Mouse (Mus musculus) gastrocnemius, adult 8-10 months (tissue): ENCODE results near the gene Urb2. TPM values are rescaled to one million over a fixed set of nuclear protein-coding genes. Genes with fewer than 3 reads are reported as not detected.
A peak's percentile ranks its signal among the peaks of the same experiment; 100 is the strongest.

Experiments
- DNase-seq, 2 experiments: peaks; one replicate each; pipeline ENCODE4 v3.0.0; 2022; ENCODE audit warnings: low spot score in 2 of 2
- total RNA-seq, 4 experiments: library from RNA; stranded (reverse); gene quantifications; 2 replicates each; pipeline ENCODE4 v1.2.4; 2022

The Urb2 gene
- total RNA-seq = 1 to 10 TPM; 5.7 to 7.4 (median 6.5) TPM

DNA sequence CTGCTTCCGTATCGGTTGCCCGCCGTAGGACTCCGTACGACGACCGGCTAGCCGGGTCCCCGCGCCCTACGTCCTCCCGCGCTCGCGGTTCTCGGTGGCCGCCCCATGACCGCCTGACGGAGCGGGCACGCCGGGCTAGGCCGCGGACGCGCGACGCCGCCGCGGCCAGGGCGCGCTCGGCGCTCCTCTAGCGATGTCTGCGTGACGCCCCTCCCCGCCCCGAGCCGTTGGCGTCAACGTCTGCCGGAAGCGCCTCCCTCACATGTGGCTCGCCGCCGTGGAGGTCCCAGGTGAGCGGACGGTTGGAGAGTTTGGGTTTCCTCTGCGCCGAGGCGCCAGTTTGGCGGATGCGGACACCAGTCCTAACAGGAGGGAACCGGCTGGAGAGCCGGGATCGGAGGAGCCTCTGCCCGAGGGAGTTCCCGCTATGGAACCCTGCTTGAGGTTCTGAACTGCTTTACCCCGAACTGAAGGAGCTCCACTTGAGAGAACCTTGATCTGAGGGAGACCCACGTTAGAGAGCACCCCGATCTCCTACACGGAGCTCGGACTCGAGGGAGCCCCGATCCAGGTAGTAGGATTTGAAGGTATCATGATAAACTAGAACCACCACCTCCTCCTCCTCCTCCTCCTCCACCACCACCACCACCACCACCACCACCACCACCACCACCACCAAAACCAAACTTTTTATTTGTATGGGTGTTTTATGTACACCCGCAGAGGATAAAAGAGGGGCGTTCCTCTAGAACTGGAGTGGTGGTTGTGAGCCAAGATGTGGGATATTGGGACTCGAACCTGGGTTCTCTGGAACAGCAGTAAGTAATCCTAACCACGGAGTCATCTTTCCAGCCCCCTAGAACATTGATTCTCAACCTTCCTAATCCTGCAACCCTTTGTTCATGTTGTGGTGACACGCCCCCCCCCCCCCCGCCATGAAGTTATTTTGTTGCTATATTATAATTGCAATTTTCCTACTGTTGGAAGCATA, at the start of gene Urb2, which contains the start of gene Taf5l:
Gene Urb2, plus strand, starts transcription at position 272 of the 991 bp plus-strand sequence.
Gene Taf5l, minus strand, starts transcription at position 161 of the 991 bp plus-strand sequence.
- DNase-seq = peak; percentile 87 to 88

DNA sequence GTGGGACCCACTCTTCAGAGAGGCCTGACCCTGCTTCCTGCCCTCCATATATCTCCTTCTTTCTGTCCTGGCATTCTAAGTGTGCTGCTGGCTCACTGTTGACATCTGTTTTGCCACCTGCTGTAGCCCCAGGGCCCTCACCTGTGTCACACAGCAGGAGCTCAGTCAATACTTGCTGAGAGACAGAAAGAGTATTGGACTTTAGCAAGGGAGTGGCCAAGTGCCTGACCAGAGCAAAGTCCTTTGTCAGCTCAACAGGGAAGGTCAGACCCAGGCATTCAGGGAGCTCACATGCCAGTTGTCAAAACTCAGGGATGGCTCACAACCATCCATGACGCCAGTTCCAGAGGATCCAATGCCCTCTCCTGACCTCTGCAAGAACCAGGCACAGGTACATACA, 47.8 kb upstream of the Urb2 start:
- no peak for DNase-seq

DNA sequence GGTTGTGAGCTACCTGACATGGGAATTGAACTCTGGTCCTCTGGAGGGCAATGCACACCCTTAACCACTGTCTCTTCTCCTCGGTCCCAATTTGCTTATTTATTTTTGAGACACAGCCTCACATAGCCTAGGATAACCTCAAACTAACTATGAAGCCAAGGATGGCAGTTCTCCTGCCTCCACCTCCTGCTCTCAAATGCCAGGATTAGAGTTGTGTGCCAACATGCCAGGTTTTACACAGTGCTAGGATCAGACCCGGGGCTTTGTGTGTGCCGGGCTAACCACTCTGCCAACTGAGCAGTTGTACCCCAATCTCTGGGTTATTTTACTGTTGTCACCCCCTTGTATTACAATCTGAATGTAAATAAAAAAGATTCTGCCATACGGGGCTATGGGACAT, 43.8 kb upstream of the Urb2 start:
- DNase-seq = no peak

DNA sequence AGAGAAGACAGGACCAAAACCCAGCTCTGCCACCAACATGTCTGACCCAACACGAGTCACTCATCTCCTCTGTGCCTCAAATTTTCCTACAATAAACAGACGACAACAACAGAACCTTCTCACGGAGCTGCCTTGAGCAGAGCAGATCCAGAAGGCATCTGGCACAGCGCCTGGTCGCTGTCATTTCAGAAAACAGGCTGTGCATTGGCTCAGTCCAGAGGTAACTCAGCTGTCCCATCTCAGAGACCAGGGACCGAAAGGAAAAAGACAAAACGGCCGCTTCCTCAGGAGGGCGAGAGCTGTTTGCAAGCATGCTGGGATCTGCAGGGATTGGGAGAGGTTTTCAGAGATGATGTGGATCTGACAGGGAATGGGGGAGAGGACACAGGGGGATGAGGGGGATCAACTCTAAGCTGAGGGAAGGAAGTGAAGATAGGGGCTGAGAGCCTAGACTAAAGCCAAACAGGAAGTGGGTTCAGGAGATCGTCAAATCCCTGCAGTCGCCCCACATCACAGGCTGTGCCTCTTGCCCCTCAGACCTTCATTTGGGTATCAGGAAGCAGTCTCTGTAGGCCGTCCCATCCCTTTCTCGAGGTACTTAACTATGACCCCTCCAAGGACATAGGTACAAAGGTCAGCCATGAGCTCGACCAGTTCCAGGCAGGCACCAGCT, 43.0 kb upstream of the Urb2 start:
- DNase-seq = no peak

DNA sequence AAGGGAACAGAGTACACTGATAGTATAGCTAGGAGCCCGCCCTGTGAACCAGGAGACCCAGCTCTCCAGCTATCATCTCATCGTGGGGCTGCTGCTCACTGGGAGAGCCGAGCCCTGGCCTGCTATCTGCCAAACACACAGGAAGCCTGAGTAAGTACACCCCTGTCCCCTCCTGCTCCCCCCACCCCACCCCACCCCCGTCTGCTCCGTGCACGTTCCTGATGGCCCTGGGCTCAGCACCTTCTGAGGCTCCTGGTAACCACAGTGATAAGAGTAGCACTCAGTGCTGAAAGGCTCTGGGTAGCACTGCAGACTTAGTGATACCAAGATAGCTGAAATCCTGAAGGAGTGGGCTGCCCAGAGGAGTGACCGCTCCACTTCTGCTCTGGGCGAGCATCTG, 42.4 kb upstream of the Urb2 start:
- DNase-seq = no peak

DNA sequence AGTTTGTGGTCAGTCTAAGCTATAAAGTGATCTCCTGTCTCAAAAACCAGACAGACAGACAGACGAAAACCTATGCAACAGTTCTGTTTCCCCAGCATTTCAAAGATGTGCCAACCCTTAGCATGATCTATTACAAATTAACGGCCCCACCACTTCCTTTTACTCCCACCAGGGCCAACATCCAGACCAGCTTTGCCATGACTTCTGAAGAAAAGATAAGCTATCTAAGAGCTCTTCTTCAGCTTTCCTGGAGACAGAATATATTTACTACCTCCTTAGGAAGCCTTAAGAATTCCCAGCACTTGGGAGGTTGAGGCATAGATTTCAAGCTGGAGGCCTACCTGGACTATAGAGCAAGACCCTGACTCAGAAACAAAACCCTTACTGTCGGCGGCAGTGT, 41.1 kb upstream of the Urb2 start:
- DNase-seq = no peak

DNA sequence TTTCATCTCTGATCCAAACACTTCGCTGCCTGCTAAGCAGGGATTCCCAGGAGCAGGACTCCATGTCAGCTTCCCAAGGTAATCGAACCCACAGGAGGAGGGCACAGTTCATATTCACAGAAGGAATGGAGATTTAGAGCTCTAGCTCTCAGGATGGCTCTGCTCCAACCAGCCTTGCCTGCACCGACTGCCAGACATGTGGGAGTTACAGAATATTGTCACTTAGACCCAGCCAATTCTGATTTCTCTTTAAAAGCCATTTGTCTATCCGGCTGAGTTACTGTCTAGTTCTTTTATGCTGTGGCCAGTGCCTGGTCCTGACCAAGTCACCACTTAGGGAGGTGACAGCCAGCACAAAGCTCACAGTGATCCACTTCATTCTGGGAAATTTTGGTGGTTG, 39.6 kb upstream of the Urb2 start:
- DNase-seq = no peak

DNA sequence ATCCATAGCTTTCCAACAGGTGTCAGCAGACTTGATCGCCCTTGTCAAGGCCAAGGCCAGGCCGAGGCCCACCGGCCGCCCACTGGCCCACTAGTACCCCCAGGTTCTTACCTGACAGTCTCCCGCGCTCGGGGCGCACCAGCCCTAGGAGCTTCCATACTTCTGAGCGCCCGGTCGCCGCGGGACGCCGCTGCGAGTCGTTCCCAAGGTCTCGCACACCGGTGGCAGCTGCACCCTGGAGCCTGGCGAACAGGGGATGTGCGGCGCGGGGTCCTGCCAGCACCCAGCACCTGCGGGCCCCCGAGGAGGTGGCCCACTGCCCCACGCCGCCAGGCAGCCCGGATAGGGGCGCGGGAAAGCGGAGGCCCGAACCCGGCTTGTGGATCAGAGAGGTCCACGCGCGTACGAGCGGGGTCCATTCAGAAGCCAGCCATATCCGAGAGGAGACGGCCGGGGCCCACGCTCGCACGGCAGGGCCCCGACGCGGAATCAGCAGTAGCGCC, 39.0 kb upstream of the Urb2 start:
- peak in 1 of 2 experiments; percentile 29 for DNase-seq

DNA sequence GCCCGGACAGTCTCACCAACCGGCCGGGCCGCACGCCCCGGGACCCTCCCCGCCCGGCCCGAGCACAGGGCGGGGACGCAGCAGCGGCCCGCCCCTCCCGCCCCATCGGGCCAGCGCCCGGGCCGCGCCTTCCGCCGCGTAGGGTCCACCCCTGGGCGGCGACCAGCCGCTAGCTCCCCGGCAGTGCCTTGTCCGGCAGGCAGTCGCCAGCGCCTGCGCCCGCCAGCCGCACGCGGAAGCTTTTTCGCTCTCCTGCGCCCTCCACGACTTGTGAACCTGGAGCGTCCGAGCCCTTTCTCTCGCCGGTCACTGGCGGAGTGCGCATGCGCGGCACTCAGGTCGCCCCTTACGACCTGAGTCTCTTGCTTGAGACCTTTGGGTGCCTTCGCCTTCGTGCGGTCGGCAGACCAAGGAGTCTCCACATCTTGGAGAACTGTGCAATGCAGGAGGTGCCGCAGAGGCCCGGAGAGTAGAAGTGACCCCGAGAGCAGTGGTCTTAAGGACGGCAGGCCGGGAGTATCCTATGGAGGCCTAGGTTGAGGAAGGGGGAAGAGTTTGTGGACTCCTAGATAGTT, 38.4 kb upstream of the Urb2 start, which contains the start of gene Abcb10:
Gene Abcb10, minus strand, starts transcription at position 297 of the 575 bp plus-strand sequence.
- peak; percentile 88 to 93 for DNase-seq

DNA sequence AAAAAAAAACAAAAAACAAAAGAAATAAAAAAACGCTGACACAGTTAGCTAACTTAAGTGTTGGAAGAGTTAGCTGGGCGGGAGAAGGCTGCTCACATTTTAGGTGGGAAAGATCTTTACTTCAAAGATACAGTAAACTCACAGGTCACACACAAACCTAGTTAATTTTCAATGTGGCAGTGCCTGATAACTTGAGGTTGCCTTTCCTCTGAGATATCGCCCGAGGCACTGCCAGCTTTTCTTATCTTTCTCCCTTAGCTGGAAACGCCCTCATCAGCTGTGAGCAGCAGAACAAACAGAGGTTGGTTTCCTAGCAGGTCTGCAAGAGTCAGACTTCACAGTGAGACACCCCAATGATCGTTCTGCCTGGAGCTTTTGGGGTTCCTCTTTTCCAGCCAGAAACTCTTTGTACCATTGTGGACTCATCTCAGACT, 32.7 kb upstream of the Urb2 start:
- DNase-seq = no peak

DNA sequence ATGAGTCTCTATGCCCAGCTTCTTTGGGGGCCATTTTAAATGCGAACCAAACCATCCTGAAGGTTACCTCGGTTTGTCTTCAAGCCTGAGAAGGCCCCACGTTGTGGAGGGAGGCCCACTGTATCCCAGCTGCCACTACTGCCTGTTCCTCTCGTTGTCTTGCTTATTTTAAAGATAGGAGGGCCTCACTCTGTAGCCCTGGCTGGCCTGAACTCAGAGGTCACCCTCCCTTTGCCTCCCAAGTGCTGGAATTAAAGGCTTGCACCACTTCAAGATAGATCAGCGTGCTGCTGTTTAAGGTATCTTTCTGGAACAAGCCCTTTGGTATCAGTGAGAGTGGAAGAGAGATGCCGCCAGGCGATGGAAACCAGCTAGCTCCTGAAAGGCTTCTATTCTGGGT, 32.2 kb upstream of the Urb2 start:
- no peak for DNase-seq

DNA sequence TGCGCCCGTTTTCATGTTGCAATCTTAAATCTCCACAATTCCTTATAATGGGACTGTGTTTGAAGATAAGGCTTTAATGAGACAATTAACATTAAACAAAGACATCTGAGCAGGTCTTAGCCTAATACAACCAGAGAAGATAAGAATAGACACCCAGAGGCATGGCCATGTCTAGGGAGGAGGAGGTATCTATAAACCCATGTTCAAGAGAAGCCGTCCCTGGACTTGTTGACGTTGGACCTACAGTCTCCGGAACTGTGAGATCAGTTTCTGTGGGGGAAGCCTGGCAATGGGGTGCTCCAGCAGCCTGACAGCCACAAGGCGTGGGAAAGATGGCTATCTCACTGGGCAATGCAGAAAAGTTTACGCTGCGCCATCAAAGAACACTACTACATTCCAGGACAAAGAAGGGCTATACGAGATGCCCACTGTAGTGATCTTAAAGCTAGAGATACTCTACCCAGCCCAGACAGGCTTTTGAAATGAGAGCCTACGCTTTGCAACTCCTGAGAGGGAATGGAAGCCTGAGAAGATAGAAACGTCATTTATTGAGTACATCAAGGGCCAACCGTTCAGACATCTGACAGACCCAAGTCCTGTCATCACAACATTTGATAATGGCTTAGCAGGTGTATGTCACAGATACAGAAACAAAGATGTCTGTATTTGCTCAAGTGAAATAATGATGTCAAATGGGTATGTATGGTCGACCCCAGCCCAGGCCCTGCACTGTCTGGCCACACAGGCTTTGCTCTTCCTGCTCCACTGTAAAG, 30.8 kb upstream of the Urb2 start:
- DNase-seq = no peak

DNA sequence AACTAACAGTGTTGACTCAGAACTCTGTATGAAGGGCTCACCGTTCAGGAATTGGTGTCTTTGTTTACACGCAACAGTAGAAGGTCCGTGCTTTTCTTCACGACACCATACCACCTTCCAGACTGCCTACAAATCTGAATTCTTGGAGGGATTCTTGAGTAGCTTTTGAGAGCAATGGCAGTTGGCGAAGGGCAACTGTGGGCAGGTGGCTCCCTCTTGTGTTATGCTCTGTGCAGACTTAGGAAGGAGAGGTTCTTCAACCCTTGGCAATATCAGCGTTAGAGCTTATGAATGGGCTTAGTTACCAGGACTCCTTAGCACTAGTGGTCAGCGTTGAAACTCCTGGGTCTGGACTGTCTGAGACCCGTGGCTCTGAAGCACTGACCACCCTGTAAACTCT, 28.7 kb upstream of the Urb2 start:
- DNase-seq = no peak

DNA sequence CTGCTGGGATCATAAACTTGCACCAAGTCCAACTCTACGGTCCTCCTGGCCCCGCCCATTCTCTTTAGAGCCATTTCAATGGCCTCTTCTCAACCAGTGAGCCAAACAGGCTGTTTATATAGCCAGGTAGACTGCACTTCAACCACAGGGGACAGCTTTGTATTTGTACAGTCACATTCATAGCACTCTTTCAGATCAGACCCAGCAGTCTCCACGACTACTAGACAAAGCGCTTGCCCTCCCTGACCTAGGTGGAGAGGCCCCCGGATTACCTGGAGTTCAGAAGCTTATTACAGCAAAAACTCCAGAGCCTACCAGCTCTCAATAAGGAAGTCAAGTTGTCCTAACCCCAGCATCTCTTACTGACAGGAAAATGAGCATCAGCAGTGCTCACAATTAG, 27.7 kb upstream of the Urb2 start:
- DNase-seq = no peak

DNA sequence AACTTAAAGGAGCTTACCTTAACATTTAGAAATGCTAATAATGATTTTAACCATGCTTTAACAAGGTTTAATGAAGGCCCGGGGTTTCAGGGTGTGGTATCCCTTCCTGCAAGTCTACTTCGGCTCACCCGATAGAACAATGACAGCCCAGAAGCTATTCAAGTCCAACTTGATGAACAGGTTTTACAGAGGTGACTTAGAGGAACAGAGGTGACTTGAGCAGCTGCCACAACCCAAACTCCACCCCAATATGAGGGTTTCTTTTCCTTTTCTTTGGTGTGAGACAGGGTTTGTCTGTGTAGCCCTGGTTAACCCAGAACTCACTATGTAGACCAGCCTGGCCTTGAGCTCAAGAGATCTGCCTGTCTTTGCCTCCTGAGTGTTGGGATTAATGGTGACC, 27.3 kb upstream of the Urb2 start:
- DNase-seq = no peak

DNA sequence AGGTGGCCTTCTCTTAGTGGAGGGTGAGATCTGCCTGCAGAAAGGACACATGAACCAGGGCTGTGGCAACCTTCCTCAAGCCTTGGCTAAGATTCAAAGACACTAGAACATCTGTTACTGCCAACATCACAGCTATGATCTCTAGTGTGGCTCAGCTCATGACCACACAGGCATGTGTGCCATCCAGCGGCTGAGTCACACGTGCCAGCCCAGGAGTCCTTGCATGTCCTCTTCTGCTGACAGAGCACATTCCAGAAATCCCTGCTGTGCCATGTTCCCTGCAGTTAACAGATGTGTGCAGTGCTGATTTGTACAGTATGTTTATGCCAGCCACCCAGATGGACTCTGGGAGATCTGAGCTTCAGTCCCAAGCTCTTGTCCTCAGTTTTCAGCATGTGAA, 21.7 kb upstream of the Urb2 start:
- DNase-seq = peak; percentile 26 to 28

DNA sequence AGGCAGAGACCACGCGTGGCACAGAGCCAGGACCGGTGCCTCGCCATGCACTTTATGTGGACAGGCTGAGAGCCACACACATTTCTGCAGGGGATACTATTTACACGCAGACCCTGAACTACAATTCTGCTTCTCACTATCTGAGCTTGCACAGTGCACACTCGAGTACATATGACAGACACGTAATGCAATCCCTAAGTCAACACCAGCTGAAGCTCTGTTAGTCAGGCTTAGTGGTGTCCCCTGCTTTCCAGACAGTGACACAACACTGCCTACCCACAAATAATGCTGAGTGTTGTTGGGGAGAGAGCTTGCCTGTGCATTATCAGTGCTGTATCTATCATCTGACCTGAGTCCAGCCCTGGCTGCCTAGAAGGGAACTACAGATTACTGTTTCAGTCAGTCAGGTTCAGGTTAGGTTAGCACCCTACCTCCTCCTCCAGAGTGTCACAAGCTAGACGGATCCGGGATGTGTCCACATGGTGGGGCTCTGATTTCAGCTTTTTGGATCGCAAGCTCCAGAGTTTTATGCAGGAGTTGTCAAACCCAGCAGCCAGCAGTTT, 18.7 kb upstream of the Urb2 start:
- peak in 1 of 2 experiments; percentile 12 for DNase-seq

DNA sequence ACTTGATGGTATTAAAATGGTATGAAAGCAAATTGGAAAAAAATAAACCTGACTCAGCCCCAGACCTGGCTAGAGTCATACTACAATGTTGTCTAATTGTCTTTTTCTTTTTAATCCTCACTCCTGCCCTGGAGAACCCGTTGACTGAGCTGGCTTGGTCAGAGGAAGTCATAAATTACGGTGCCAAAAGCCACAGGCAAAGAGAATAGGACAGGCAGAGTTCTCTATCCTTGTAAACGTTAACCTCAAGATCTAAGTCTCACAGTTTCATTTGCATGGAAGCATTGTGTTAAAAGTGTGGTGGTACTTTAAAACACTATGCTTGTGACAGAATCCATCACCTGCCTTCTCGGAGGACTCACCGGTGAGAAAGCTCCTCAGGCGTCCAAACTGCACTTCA, 13.5 kb upstream of the Urb2 start:
- no peak for DNase-seq

DNA sequence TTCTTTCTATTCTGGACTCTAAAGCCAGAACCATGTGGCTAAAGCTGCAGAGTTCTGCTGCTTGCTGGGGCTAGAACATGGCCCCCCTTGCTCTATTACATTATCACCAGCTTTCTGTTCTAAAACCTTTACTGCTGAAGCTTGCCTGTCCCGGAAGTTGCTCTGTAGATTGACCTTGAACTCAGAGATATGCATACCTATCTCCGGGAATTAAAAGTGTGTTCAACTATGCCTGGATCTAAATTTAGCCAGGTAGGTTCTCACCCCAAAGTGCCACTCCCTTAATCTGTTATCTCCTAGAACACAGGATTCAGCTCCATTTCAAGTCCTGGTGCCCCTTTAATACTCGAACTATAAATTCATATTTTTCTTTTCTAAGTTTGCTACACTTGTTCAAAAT, 9.7 kb upstream of the Urb2 start:
- no peak for DNase-seq

DNA sequence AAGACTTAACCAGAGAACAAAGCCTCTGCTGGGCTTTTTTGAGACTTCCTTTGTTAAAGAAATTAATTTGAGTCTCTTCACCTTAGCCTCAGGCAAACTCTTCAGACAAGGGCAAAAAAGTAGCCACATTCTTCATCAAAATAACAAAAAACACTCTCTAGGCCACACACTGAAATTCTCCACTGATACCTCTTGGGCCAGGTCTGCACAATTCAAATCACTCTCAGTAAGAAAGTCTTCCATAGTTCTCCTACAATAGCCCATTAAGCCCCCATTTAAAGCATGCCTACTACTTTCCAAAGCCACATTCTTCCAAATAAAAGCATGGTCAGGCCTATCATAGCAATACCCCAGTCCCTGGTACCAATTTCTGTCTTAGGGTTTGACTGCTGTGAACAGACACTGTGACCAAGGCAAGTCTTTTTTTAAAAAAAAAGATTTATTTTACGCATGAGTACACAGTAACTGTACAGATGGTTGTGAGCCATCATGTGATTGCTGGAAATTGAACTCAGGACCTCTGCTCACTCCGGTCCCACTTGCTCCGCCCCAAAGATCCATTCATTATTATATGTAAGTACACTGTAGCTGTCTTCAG, 9.2 kb upstream of the Urb2 start:
- DNase-seq = no peak
